Mouse (Mus musculus) neural tube, embryonic 14.5 days (tissue): ENCODE data around the gene Tfec. TPM values are rescaled to one million over a fixed set of nuclear protein-coding genes. Genes with fewer than 3 reads are reported as not detected.

ENCODE experiments used
- ATAC-seq: fragments of 200-750 bp; cut with Nextera tagmentation; 2 replicates; pipeline ENCODE4 v1.8.0; 2017; ENCODE audit warnings: low read depth, mild to moderate bottlenecking, moderate TSS enrichment, moderate library complexity
- H3K27ac ChIP-seq: fragments of 300-500 bp; sonication (generic); 2 replicates; pipeline ENCODE4 v1.5.1; 2014; ENCODE audit warnings: low read depth, mild to moderate bottlenecking, control low read depth, low read length, moderate library complexity, mixed read lengths
- H3K27me3 ChIP-seq: fragments of 300-500 bp; sonication (generic); 2 replicates; pipeline ENCODE4 v1.6.1; 2014; ENCODE audit warnings: low read length; ENCODE audit not compliant: control insufficient read depth, insufficient read depth
- H3K36me3 ChIP-seq: fragments of 300-500 bp; sonication (generic); 2 replicates; pipeline ENCODE4 v1.6.1; 2014; ENCODE audit warnings: low read length, mixed read lengths; ENCODE audit not compliant: control insufficient read depth, insufficient read depth
- H3K4me1 ChIP-seq: fragments of 300-500 bp; sonication (generic); 2 replicates; pipeline ENCODE4 v1.6.1; 2014; ENCODE audit warnings: low read length; ENCODE audit not compliant: control insufficient read depth, insufficient read depth
- H3K4me2 ChIP-seq: fragments of 300-500 bp; sonication (generic); 2 replicates; pipeline ENCODE4 v1.6.1; 2014; ENCODE audit warnings: mild to moderate bottlenecking, low read depth, low read length, control low read depth
- H3K4me3 ChIP-seq: fragments of 300-500 bp; sonication (generic); 2 replicates; pipeline ENCODE4 v1.5.1; 2014; ENCODE audit warnings: low read depth, low read length, control low read depth, mixed read lengths
- H3K9ac ChIP-seq: fragments of 300-500 bp; sonication (generic); replicated peaks from 2 replicates; pipeline ENCODE4 v1.6.1; 2014; ENCODE audit warnings: low read depth, mild to moderate bottlenecking, control low read depth, low read length, mixed read lengths
- H3K9me3 ChIP-seq: fragments of 300-500 bp; sonication (generic); 2 replicates; pipeline ENCODE4 v1.6.1; 2016; ENCODE audit warnings: low read length; ENCODE audit not compliant: control insufficient read depth
- WGBS: fragments of 180-500 bp; shearing (Covaris S2); extraction: QIAGEN DNeasy Blood & Tissue Kit; methylation state at CpG from one replicate; pipeline ENCODE4 v1.1.7; 2014; 5-methylcytosine and 5-hydroxymethylcytosine counted together
- polyA plus RNA-seq: library from polyadenylated mRNA; unstranded; fragments of >200 nt; fragmentation: Nextera tagmentation; extraction: Ambion mirVana; gene quantifications from 2 replicates; pipeline ENCODE4 v1.2.1, GENCODE M21; 2014

The Tfec gene
- polyA plus RNA-seq: 0.29 and 0.55 TPM in 2 replicates

DNA sequence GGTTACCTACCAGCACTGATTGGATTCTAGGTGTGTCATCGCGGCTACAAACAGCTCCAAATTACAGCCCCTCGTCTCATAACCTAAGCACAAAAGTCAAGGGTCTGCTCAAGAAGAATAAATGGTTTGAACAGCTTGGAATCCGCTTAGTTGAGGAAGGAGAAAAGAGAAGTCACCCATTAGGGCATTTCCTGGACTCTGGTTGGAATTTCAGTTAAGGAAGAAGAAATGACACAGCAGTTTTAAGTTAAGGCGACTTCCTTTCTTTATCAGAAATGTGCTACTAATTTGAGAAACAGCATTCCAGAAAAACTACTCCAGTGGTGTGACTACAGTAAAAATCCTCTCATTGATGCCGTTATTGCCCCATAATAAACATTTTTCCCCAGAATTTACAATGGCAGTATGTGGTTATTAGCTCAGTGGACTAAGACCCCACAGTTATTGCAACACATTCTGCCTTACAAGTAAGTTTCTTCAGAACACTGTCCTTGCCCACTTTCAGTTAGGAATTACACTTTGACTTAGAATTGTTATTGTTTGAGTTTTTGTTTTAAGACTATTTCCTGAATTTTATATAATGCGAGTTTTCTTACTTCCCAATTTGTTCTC, at the start of gene Tfec:
Gene Tfec, minus strand, starts transcription at position 191 of the 612 bp plus-strand sequence.
- Histone ChIP-seq H3K36me3 (no peaks in the 10 kb centered on the region), H3K27me3 (no peaks in the 10 kb centered on the region), H3K4me2 (no peak within 1 kb of the TSS), H3K9me3 (no peaks in the 10 kb centered on the region), H3K27ac (no peak within 1 kb of the TSS), H3K4me1 (no peaks in the 10 kb centered on the region), H3K4me3 (no peak within 1 kb of the TSS), H3K9ac (no peak within 1 kb of the TSS)
- 89% methylated on average over 7 of the region's 7 CpGs for WGBS
- no peak for ATAC-seq

DNA sequence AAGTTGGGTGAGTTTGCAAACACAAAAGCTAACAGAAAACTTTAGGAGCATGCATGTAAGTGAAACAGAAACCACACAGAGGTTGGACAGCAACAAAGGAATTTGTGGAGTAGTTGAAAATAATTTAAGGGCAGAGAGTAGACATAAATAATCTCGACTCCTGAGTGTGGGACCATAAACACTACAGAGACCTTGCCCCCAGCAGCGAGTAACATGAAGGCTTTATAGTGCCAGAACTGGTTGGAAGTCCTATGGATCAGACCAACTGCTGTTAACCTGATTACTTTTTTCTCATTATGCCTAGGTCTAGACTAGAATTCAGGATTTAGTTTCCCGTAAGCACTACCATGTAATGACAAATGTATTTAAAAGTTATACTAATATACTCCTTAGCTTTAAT, 49.6 kb upstream of the Tfec start:
- no peaks in the 10 kb centered on the region for H3K4me1 ChIP-seq
- no peak overlapping the region for H3K4me2 ChIP-seq
- no peak overlapping the region for H3K9ac ChIP-seq
- H3K36me3 ChIP-seq: no peaks in the 10 kb centered on the region
- no peak overlapping the region for H3K27ac ChIP-seq
- H3K9me3 ChIP-seq: no peaks in the 10 kb centered on the region
- no peak for ATAC-seq
- H3K4me3 ChIP-seq: no peak overlapping the region
- no peaks in the 10 kb centered on the region for H3K27me3 ChIP-seq
- 44% methylated on average over 3 of the region's 3 CpGs for WGBS

DNA sequence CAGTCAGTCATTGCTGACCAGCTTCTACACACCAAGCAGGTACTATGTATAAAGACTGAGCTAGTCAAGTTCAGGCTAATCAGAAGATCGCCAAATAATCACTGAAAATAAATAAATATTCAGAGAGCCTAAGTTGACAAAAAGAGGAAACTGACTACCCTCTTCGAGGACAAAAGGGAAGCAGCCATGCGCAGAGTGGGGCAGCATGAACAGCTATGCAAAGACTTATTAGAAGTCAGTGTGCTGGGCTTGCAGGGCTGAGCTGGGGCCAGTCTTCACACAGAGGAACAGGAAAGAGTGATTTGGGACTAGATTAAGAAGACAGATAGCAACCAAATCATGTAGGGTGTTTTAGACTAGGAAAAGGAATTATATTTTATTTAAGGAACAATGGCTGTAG, 45.3 kb upstream of the Tfec start:
- no peak overlapping the region for H3K4me2 ChIP-seq
- no peak for ATAC-seq
- H3K27ac ChIP-seq: no peak overlapping the region
- no peaks in the 10 kb centered on the region for H3K4me1 ChIP-seq
- no peaks in the 10 kb centered on the region for H3K27me3 ChIP-seq
- no peak overlapping the region for H3K4me3 ChIP-seq
- H3K9me3 ChIP-seq: no peaks in the 10 kb centered on the region
- H3K9ac ChIP-seq: no peak overlapping the region
- H3K36me3 ChIP-seq: no peaks in the 10 kb centered on the region
- 92% methylated on average over 3 of the region's 3 CpGs for WGBS

DNA sequence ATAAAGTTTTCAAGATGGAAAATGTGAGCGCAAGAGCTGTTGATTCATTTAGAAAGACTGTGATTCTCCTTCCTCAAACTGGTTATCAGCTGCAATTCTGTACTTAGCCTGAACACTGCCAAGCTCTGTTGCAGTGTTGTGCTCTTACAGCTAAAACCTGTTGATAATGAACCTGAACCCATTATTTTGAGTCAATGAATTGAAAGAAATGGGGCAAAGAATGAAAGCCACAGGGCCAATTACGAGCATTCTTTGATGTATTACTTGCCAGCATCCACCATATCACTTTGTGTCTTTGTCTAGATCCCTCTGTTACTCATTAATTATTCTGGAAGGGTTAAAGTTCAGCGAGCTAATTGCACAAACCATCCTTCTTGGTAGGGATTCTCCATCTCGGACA, 44.2 kb upstream of the Tfec start:
- Histone ChIP-seq H3K9me3 (no peaks in the 10 kb centered on the region), H3K9ac (no peak overlapping the region), H3K27me3 (no peaks in the 10 kb centered on the region), H3K4me2 (no peak overlapping the region), H3K27ac (no peak overlapping the region), H3K36me3 (no peaks in the 10 kb centered on the region), H3K4me1 (no peaks in the 10 kb centered on the region), H3K4me3 (no peak overlapping the region)
- 48% methylated on average over 4 of the region's 4 CpGs for WGBS
- ATAC-seq: no peak

DNA sequence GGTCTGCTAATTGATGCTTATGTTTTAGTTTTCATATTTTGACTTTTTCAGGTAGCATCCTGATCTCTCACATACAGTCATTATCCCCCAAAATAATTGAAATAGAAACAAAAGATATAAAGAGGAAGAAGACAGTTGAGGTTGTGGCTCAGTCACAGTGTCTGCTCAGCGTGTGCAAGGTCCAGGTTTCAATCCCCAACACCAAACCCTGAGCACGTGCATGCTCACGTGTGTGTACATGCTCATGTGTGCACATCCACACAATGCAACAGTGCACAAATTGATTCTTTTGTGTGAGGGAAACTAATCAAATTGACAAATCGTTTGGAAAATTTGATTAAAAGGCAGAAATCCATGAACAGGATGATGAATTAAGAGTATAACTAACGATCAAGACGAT, 32.8 kb upstream of the Tfec start:
- Histone ChIP-seq H3K36me3 (no peaks in the 10 kb centered on the region), H3K4me3 (no peak overlapping the region), H3K4me1 (no peaks in the 10 kb centered on the region), H3K4me2 (no peak overlapping the region), H3K9ac (no peak overlapping the region), H3K27ac (no peak overlapping the region), H3K9me3 (no peaks in the 10 kb centered on the region), H3K27me3 (no peaks in the 10 kb centered on the region)
- no peak for ATAC-seq
- 85% methylated on average over 6 of the region's 6 CpGs for WGBS

DNA sequence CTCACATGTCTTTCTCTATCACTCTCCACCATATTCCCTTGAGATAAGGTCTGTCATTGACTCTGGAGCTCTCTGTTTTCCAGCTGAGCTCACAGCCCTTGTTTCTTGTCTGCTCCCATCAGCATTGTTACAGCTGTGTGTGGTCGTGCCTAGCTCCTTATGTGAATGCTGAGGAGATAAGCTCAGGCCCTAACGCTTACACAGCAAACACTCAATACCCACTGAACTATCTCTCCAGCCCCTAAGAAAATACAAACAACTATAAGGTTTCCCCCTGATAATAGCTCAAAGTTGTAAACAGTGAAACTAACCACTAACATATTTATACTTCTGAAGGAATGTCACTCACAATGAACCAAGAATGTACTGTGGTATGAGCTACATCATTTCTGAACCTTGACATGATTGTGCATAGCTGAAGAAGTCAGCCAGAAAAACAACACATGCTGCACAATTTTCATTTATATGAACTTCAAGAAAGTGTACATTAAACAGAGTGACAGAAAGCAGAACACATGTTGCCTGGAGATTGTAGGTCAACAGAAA, 21.9 kb upstream of the Tfec start:
- ATAC-seq: no peak
- Histone ChIP-seq H3K36me3 (no peaks in the 10 kb centered on the region), H3K9me3 (no peaks in the 10 kb centered on the region), H3K9ac (no peak overlapping the region), H3K27ac (no peak overlapping the region), H3K27me3 (no peaks in the 10 kb centered on the region), H3K4me2 (no peak overlapping the region), H3K4me1 (no peaks in the 10 kb centered on the region), H3K4me3 (no peak overlapping the region)
- 64% methylated on average over 2 of the region's 2 CpGs for WGBS

DNA sequence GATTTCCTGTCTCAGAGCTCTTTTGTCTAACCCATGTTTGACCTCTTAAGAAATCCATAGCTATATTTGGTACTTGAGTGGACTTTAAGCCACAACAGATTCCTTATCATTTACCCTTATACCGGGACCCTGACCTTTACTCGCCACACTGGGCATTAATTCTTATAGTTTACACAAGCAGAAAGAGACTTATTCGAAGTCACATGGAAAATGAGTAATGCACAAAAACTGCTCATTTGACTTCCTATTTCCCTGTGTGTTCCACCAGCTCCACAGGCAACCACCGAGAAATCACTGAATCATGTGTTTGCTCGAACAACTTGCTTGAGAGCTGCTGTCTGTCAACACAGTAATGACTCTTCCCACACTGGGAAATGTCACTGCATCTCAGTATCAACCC, 6.4 kb downstream of the Tfec start:
- Histone ChIP-seq H3K27me3 (no peaks in the 10 kb centered on the region), H3K9me3 (no peaks in the 10 kb centered on the region), H3K36me3 (no peaks in the 10 kb centered on the region), H3K4me2 (no peak overlapping the region), H3K27ac (no peak overlapping the region), H3K9ac (no peak overlapping the region), H3K4me3 (no peak overlapping the region), H3K4me1 (no peaks in the 10 kb centered on the region)
- 84% methylated on average over 5 of the region's 5 CpGs for WGBS
- no peak for ATAC-seq

DNA sequence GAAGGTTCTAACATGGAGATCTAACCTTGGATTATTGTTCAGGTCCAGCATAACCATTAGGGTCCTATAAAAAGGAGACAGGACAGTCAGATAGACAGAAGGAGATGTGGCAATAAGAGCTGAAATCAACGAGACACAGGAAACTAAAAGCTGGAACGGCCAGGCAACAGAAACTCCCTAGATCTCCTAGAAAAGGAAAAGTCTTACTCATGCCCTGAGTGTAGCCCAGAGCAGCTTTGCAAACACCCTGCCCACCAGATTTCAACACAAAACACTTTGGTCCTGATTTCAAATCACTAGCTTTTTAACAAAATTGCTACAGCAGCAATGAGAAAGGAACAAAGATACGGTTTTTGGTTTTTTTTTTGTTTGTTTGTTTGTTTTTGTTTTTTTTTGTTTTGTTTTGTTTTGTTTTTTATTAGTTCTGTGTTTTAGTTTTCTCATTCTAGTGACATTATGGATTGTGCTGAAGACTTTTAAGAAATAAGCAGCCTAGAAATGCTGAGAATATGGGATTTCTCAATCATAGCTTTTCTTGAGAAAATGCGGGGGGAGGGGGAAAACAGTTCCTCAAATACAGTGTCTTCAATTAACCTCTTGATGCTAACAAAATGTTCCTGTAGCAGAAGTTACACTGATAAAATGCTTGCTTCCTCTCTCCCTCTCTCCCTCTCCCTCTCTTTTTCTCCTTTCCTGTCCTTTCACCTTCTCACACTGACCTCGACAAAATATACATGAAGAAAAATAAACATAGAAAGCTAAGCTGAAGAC, 14.5 kb downstream of the Tfec start:
- no peak overlapping the region for H3K4me3 ChIP-seq
- H3K9me3 ChIP-seq: no peaks in the 10 kb centered on the region
- H3K4me1 ChIP-seq: no peaks in the 10 kb centered on the region
- H3K36me3 ChIP-seq: no peaks in the 10 kb centered on the region
- H3K27me3 ChIP-seq: no peaks in the 10 kb centered on the region
- no peak overlapping the region for H3K9ac ChIP-seq
- H3K4me2 ChIP-seq: no peak overlapping the region
- no peak for ATAC-seq
- WGBS: 82% methylated on average over 5 of the region's 5 CpGs
- no peak overlapping the region for H3K27ac ChIP-seq

DNA sequence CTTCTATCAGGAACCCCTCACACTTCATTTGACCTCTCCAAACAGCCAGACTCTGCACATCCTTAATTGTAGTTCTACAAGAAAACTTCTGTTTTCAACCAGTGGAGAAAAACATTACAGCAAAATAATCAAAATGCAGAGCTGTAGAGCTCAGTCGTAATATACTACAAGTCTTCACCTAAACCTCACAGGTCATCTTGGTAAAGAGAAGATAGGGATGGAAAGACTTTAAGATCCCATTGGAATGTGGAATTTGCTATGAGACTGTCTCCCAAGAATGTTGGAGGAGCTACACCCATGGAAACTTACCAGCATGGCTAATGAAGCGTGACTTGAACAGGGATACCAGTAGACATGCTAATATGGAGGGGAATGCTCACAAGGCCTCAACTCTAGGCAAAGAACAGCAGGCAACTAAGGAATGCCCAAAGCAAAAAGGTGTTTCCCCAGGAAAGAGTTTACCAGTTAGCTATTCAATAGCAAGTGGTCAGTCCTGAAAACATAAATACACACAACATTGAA, 24.2 kb downstream of the Tfec start:
- no peaks in the 10 kb centered on the region for H3K36me3 ChIP-seq
- ATAC-seq: no peak
- 93% methylated on average over 2 of the region's 2 CpGs for WGBS

More for the DNA sequence above, 24.2 kb downstream of the Tfec start:
- no peak overlapping the region for H3K9ac ChIP-seq
- H3K4me1 ChIP-seq: no peaks in the 10 kb centered on the region
- no peak overlapping the region for H3K4me2 ChIP-seq
- H3K27me3 ChIP-seq: no peaks in the 10 kb centered on the region
- no peak overlapping the region for H3K4me3 ChIP-seq
- H3K27ac ChIP-seq: no peak overlapping the region
- H3K9me3 ChIP-seq: no peaks in the 10 kb centered on the region
